In genomic region chr16:31366033-31366432, GRCm38 (mm10) we compare ENCODE assay signal across 30 mouse cellular contexts. TPM values are rescaled to one million over a fixed set of nuclear protein-coding genes. Genes with fewer than 3 reads are reported as not detected.
DNase-seq lines count a peak whose midpoint lies in the region; ATAC-seq and TF ChIP-seq lines count a peak whose summit lies in the region.
"Had no signal": no experiment of that assay in that cellular context is flagged by ENCODE, and none has a peak within 500 bp of the region (broad histone marks: within the 10 kb centered on the region; RNA-seq: fewer than 3 reads in every experiment).

No protein-coding gene starts in this region.

- H3K4me3 ChIP-seq in liver, postnatal 0 days (ENCODE audit: low read depth, low read length), result no peak overlapping the region
- no peak overlapping the region for H3K4me3 ChIP-seq in forebrain, postnatal 0 days (ENCODE audit: low read depth, low read length)
- H3K4me3 ChIP-seq: embryonic facial prominence, embryonic 13.5 days; erythroblast, embryonic 14.5 days; forebrain, embryonic 13.5 days; heart, adult 2 months; heart, embryonic 15.5 days; kidney, embryonic 15.5 days; left cerebral cortex, adult 2 months; midbrain, embryonic 15.5 days; neural tube, embryonic 13.5 days had no signal

- no peak overlapping the region for H3K27ac ChIP-seq in liver, postnatal 0 days (ENCODE audit: low read depth)
- H3K27ac ChIP-seq in forebrain, postnatal 0 days (ENCODE audit: low read depth, low read length), result no peak overlapping the region
- H3K27ac ChIP-seq: embryonic facial prominence, embryonic 13.5 days; forebrain, embryonic 13.5 days; heart, adult 2 months; heart, embryonic 15.5 days; hindbrain, embryonic 14.5 days; kidney, embryonic 15.5 days; liver, embryonic 14.5 days; midbrain, embryonic 15.5 days; neural tube, embryonic 13.5 days had no signal

- H3K4me2 ChIP-seq in liver, postnatal 0 days (ENCODE audit: low read depth, low read length), result no peak overlapping the region
- H3K4me2 ChIP-seq in forebrain, postnatal 0 days (ENCODE audit: low read depth), result no peak overlapping the region
- H3K4me2 ChIP-seq: embryonic facial prominence, embryonic 13.5 days; forebrain, embryonic 13.5 days; heart, embryonic 15.5 days; hindbrain, embryonic 14.5 days; kidney, embryonic 15.5 days; midbrain, embryonic 15.5 days; neural tube, embryonic 13.5 days had no signal

- H3K27me3 ChIP-seq in liver, postnatal 0 days (ENCODE audit: insufficient read depth, low read length), result no peaks in the 10 kb centered on the region
- no peaks in the 10 kb centered on the region for H3K27me3 ChIP-seq in forebrain, postnatal 0 days (ENCODE audit: insufficient read depth, low read length)
- H3K27me3 ChIP-seq: embryonic facial prominence, embryonic 13.5 days; forebrain, embryonic 13.5 days; heart, embryonic 15.5 days; kidney, embryonic 15.5 days; midbrain, embryonic 15.5 days; neural tube, embryonic 13.5 days had no signal

- WGBS in liver, postnatal 0 days (ENCODE audit: insufficient replicate concordance), result 50% methylated on average over 4 of the region's 4 CpGs
- WGBS in forebrain, postnatal 0 days, result 85% methylated on average over 4 of the region's 4 CpGs

- no peaks in the 10 kb centered on the region for H3K36me3 ChIP-seq in liver, postnatal 0 days (replicated peaks; ENCODE audit: insufficient read depth, low read length)
- no peaks in the 10 kb centered on the region for H3K36me3 ChIP-seq in forebrain, postnatal 0 days (ENCODE audit: insufficient read depth)
- H3K36me3 ChIP-seq: embryonic facial prominence, embryonic 13.5 days; G1E; heart, embryonic 15.5 days; kidney, embryonic 15.5 days; midbrain, embryonic 15.5 days; neural tube, embryonic 13.5 days had no signal

- no peak for ATAC-seq in liver, postnatal 0 days
- ATAC-seq in CD4-positive, CD25-positive, alpha-beta regulatory T cell, adult 4 months, result peak; percentile 43
- ATAC-seq in inflammation-experienced regulatory T-cells, adult 6 months, result peak; percentile 25
- ATAC-seq in forebrain, postnatal 0 days, result no peak
- ATAC-seq: activated CD4-positive, CD25-positive, alpha-beta regulatory T cell, adult 4 months; forebrain, embryonic 13.5 days; intestine, postnatal 0 days; midbrain, embryonic 15.5 days had no signal

- H3K4me1 ChIP-seq in liver, postnatal 0 days (ENCODE audit: insufficient read depth), result peaks cover 3% of the 10 kb centered on the region; the same call in 1 of the 2 replicates
- H3K4me1 ChIP-seq in forebrain, postnatal 0 days (ENCODE audit: insufficient read depth), result no peaks in the 10 kb centered on the region
- H3K4me1 ChIP-seq: embryonic facial prominence, embryonic 13.5 days; forebrain, embryonic 13.5 days; heart, embryonic 15.5 days; kidney, embryonic 15.5 days; midbrain, embryonic 15.5 days had no signal

- no peak overlapping the region for H3K9ac ChIP-seq in liver, postnatal 0 days (replicated peaks)
- no peak overlapping the region for H3K9ac ChIP-seq in forebrain, postnatal 0 days
- H3K9ac ChIP-seq: embryonic facial prominence, embryonic 13.5 days; forebrain, embryonic 13.5 days; heart, embryonic 15.5 days; hindbrain, embryonic 14.5 days; kidney, embryonic 15.5 days; liver, embryonic 14.5 days; midbrain, embryonic 15.5 days; neural tube, embryonic 13.5 days had no signal

- peak; percentile 1 for DNase-seq in liver, postnatal 0 days
- no peak for DNase-seq in liver
- no peak for DNase-seq in urinary bladder, postnatal 36 days (ENCODE audit: low spot score in 2 of 2)
- no peak for DNase-seq in frontal cortex, postnatal 10 days (ENCODE audit: low spot score in 2 of 2)
- no peak for DNase-seq in forebrain, postnatal 0 days
- DNase-seq: adrenal gland, adult 8-10 months; cerebellum, adult 18-20 months; cerebellum, postnatal 25 days; embryo, embryonic 11 days; gastrocnemius, postnatal 10 days; heart, adult 2 months; heart, postnatal 36 days; kidney, postnatal 4 days; lung, postnatal 4 days; thymus, adult 2 months had no signal

- TF ChIP-seq CTCF in liver, postnatal 0 days (IDR thresholded peaks at IDR 0.05; ENCODE audit: low read depth), result no peak
- no peak for TF ChIP-seq CTCF in forebrain, postnatal 0 days (IDR thresholded peaks at IDR 0.05; ENCODE audit: low read depth)

- no peaks in the 10 kb centered on the region for H3K9me3 ChIP-seq in liver, postnatal 0 days (ENCODE audit: low read length)
- no peaks in the 10 kb centered on the region for H3K9me3 ChIP-seq in forebrain, postnatal 0 days (ENCODE audit: low read length)
- H3K9me3 ChIP-seq: embryonic facial prominence, embryonic 13.5 days; forebrain, embryonic 13.5 days; G1E; heart, embryonic 15.5 days; kidney, embryonic 15.5 days; midbrain, embryonic 15.5 days; neural tube, embryonic 13.5 days had no signal

- peak; percentile 34; the same call in 1 of the 2 replicates for TF ChIP-seq EP300 in liver, postnatal 0 days (IDR thresholded peaks at IDR 0.05; ENCODE audit: low read depth)

RNA-seq across cellular contexts. Expression of gene Apod, which starts 51.4 kb away (rescaled TPM):
- 0.11 TPM in 2 replicates for polyA plus RNA-seq in liver, postnatal 0 days (2015; fragmentation: Nextera tagmentation; extraction: Ambion mirVana)
- polyA plus RNA-seq in CD4-positive, CD25-positive, alpha-beta regulatory T cell, adult 4 months (2017; shearing (Covaris generic)), result not detected
- under 1 TPM in 1 of 3 experiments, not detected in 2; 0.27 TPM for polyA plus RNA-seq in inflammation-experienced regulatory T-cells, adult 6 months (2017; shearing (Covaris generic))
- total RNA-seq in forebrain, postnatal 0 days (2014; rRNA removed), result 81.9 and 84.2 TPM in 2 replicates
- polyA plus RNA-seq in forebrain, postnatal 0 days (2015; fragmentation: Nextera tagmentation; extraction: Ambion mirVana), result 179 and 215 TPM in 2 replicates
- total RNA-seq: G1E had no signal
- polyA plus RNA-seq: activated CD4-positive, CD25-positive, alpha-beta regulatory T cell, adult 4 months; erythroblast, embryonic 14.5 days; G1E had no signal

RNA-seq across cellular contexts. Expression of gene Bdh1, which starts 56.0 kb away (rescaled TPM):
- polyA plus RNA-seq in liver, postnatal 0 days (2015; fragmentation: Nextera tagmentation; extraction: Ambion mirVana), result 208 and 246 TPM in 2 replicates
- 10 to 100 TPM; 19.9 to 38.0 TPM for polyA plus RNA-seq in CD4-positive, CD25-positive, alpha-beta regulatory T cell, adult 4 months (2017; shearing (Covaris generic))
- polyA plus RNA-seq in inflammation-experienced regulatory T-cells, adult 6 months (2017; shearing (Covaris generic)), result 10 to 100 TPM; 19.1 to 22.4 (median 20.8) TPM
- 96.1 and 111 TPM in 2 replicates for total RNA-seq in forebrain, postnatal 0 days (2014; rRNA removed)
- 137 and 160 TPM in 2 replicates for polyA plus RNA-seq in forebrain, postnatal 0 days (2015; fragmentation: Nextera tagmentation; extraction: Ambion mirVana)
- polyA plus RNA-seq: G1E had no signal

Comparison
In these comparisons a context has a peak if more than half of its experiments do, and no peak if none do; other contexts are left out.
1. ATAC-seq: peak in CD4-positive, CD25-positive, alpha-beta regulatory T cell, adult 4 months (single experiment) and inflammation-experienced regulatory T-cells, adult 6 months (single experiment); none in liver, postnatal 0 days (single experiment) and forebrain, postnatal 0 days (single experiment).
2. RNA of gene Apod, which starts 51.4 kb away (polyA plus RNA-seq): 179 to 215 TPM in forebrain, postnatal 0 days; 0.11 TPM in liver, postnatal 0 days, not detected in CD4-positive, CD25-positive, alpha-beta regulatory T cell, adult 4 months and 0.27 TPM in inflammation-experienced regulatory T-cells, adult 6 months; every median in the first group is over 100 times any median in the second.